Mouse (Mus musculus) stomach, embryonic 16.5 days (tissue): ENCODE measurements at regions not wholly inside any gene's neighbourhood (a gene's known extent, or its start where the extent isn't known, plus 50 kb on each side); places are given as distances from the start of the nearest gene placed in this dataset.

Source experiments
- ATAC-seq: fragments of 200-750 bp; cut with Nextera tagmentation; 2 replicates; pipeline ENCODE4 v1.8.0; 2017; ENCODE audit warnings: moderate number of reproducible peaks, moderate TSS enrichment; ENCODE audit not compliant: insufficient read depth, low FRiP score
- H3K27ac ChIP-seq: fragments of 300-500 bp; sonication (generic); 2 replicates; pipeline ENCODE4 v1.5.1; 2014; ENCODE audit warnings: low read length
- H3K27me3 ChIP-seq: fragments of 300-500 bp; sonication (generic); 2 replicates; pipeline ENCODE4 v1.6.1; 2014; ENCODE audit warnings: low read length, control low read depth, mixed read lengths; ENCODE audit not compliant: control insufficient read depth, insufficient read depth
- H3K36me3 ChIP-seq: fragments of 300-500 bp; sonication (generic); 2 replicates; pipeline ENCODE4 v1.6.1; 2014; ENCODE audit warnings: low read length; ENCODE audit not compliant: control insufficient read depth, insufficient read depth
- H3K4me1 ChIP-seq: fragments of 300-500 bp; sonication (generic); 2 replicates; pipeline ENCODE4 v1.6.1; 2014; ENCODE audit warnings: low read length, control low read depth, mixed read lengths; ENCODE audit not compliant: control insufficient read depth, insufficient read depth
- H3K4me2 ChIP-seq: fragments of 300-500 bp; sonication (generic); 2 replicates; pipeline ENCODE4 v1.6.1; 2014; ENCODE audit warnings: low read depth, low read length, mixed read lengths
- H3K4me3 ChIP-seq: fragments of 300-500 bp; sonication (generic); replicated peaks from 2 replicates; pipeline ENCODE4 v1.5.1; 2014; ENCODE audit warnings: mild to moderate bottlenecking, low read length
- H3K9ac ChIP-seq: fragments of 300-500 bp; sonication (generic); 2 replicates; pipeline ENCODE4 v1.6.1; 2014; ENCODE audit warnings: low read length
- H3K9me3 ChIP-seq: fragments of 300-500 bp; sonication (generic); replicated peaks from 2 replicates; pipeline ENCODE4 v1.6.1; 2016; ENCODE audit warnings: low read length, control low read depth; ENCODE audit not compliant: control insufficient read depth
- WGBS: fragments of 180-500 bp; shearing (Covaris S2); extraction: QIAGEN DNeasy Blood & Tissue Kit; methylation state at CpG from one replicate; pipeline ENCODE4 v1.1.7; 2014; 5-methylcytosine and 5-hydroxymethylcytosine counted together

- WGBS, result 45% methylated on average over 16 of the region's 16 CpGs
- no peak overlapping the region for H3K4me2 ChIP-seq
- H3K27me3 ChIP-seq, result no peaks in the 10 kb centered on the region
- no peak overlapping the region for H3K9ac ChIP-seq
- peak overlapping the region; percentile 44; the same call in 1 of the 2 replicates for H3K27ac ChIP-seq
- H3K4me1 ChIP-seq, result peaks cover 14% of the 10 kb centered on the region
- H3K36me3 ChIP-seq, result no peaks in the 10 kb centered on the region
- no peaks in the 10 kb centered on the region for H3K9me3 ChIP-seq
- no peak for ATAC-seq
- no peak overlapping the region for H3K4me3 ChIP-seq
Observed at GRCm38 (mm10) chr13:44282731-44283571, 446.3 kb upstream of the Jarid2 start.

DNA sequence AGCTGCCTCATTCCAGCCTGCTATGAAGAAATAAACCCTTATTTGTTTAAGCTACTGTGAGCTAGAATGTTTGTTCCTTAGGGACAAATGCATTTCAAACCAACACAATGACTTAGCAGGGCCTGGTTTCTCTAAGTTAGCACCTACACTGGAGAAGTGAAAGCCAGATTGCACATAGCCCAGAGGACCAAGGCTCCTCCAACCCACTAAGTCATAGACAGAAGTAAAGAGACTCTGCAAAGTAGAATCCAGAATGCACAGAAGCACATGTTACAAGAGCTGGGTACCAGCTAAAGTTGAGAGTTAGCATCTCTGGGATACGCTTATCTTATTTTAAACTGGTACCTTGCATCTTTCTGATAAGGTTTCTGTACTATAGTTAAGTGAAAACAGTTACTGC is 443.4 kb upstream of the Jarid2 start:
- no peak overlapping the region for H3K4me2 ChIP-seq
- peaks cover 10% of the 10 kb centered on the region for H3K4me1 ChIP-seq
- peaks cover 4% of the 10 kb centered on the region for H3K9me3 ChIP-seq
- H3K4me3 ChIP-seq, result no peak overlapping the region
- H3K36me3 ChIP-seq, result 0 out of 2 replicates have a peak, but pooled peaks cover 4% of the 10 kb centered on the region
- 97% methylated on average over 1 of the region's 1 CpGs for WGBS
- no peak for ATAC-seq
- H3K27ac ChIP-seq, result no peak overlapping the region
- H3K27me3 ChIP-seq, result no peaks in the 10 kb centered on the region
- no peak overlapping the region for H3K9ac ChIP-seq

GRCm38 (mm10) chr13:44290199-44290598 is 439.1 kb upstream of the Jarid2 start:
- ATAC-seq, result no peak
- peaks cover 4% of the 10 kb centered on the region for H3K9me3 ChIP-seq
- H3K4me1 ChIP-seq, result peaks cover 3% of the 10 kb centered on the region; the same call in 1 of the 2 replicates
- 0 out of 2 replicates have a peak, but pooled peaks cover 4% of the 10 kb centered on the region for H3K36me3 ChIP-seq
- 97% methylated on average over 2 of the region's 2 CpGs for WGBS
- H3K27ac ChIP-seq, result no peak overlapping the region
- no peak overlapping the region for H3K4me3 ChIP-seq
- H3K27me3 ChIP-seq, result no peaks in the 10 kb centered on the region
- no peak overlapping the region for H3K9ac ChIP-seq
- no peak overlapping the region for H3K4me2 ChIP-seq

DNA sequence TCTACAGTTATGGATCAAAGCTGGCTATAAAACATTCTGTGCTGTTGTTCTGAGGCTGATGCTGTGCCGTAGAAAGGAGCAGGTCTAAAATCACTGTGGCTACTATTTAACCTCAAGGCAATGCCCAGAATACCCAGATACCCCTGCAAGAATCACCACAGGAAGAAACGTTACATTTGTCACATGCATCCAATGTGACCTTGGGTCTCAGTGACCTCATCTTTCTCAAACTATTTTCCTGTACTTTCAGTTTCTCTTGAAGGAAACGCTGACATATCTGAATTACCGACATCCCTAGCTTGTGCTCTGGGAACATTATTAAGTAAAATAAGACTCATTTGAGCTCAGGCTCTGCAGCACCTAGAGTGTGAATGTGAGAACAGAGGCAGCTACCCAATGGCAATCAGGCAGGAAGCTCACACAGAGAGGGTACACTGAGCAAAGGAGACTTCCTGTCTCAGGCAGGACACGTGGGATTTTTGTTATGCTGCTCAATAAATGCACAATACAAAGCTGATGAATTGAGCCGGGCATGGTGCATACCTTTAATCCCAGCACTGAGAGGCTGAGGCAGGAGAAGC is 436.7 kb upstream of the Jarid2 start:
- H3K36me3 ChIP-seq, result 0 out of 2 replicates have a peak, but pooled peaks cover 4% of the 10 kb centered on the region
- no peak overlapping the region for H3K27ac ChIP-seq
- no peak overlapping the region for H3K4me2 ChIP-seq
- 66% methylated on average over 6 of the region's 6 CpGs for WGBS
- ATAC-seq, result no peak
- peaks cover 4% of the 10 kb centered on the region for H3K9me3 ChIP-seq
- no peak overlapping the region for H3K4me3 ChIP-seq
- H3K9ac ChIP-seq, result no peak overlapping the region
- H3K4me1 ChIP-seq, result no peaks in the 10 kb centered on the region; the same call in 1 of the 2 replicates
- no peaks in the 10 kb centered on the region for H3K27me3 ChIP-seq

- Histone ChIP-seq H3K27me3 (no peaks in the 10 kb centered on the region), H3K4me1 (no peaks in the 10 kb centered on the region; the same call in 1 of the 2 replicates), H3K9ac (no peak overlapping the region), H3K27ac (no peak overlapping the region), H3K9me3 (peaks cover 4% of the 10 kb centered on the region), H3K4me2 (no peak overlapping the region), H3K36me3 (0 out of 2 replicates have a peak, but pooled peaks cover 4% of the 10 kb centered on the region), H3K4me3 (no peak overlapping the region)
- 81% methylated on average over 15 of the region's 15 CpGs for WGBS
- no peak for ATAC-seq
Observed at GRCm38 (mm10) chr13:44293736-44294416, 435.4 kb upstream of the Jarid2 start.

DNA sequence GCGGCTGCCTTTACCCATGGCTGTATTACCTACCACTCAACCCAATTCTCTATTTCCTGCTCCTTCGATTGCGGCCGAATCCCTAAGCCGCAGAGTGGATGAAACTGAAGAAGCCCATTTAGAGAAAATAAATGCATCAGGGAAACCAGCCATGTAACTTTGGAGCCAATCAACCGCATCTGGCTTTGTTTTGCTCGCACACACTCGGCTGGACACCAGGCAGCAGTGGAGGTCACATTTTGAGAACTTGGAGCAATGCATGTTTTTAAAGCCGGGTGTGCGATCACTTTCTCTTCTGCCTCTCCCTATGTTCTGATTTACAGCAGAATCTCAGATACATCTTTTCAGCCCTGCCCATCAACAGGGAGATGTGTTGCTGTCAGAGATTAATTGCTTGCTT is 433.7 kb upstream of the Jarid2 start:
- Histone ChIP-seq H3K9ac (no peak overlapping the region), H3K9me3 (no peaks in the 10 kb centered on the region; the same call in 1 of the 2 replicates), H3K27me3 (no peaks in the 10 kb centered on the region), H3K4me3 (no peak overlapping the region), H3K4me1 (no peaks in the 10 kb centered on the region; the same call in 1 of the 2 replicates), H3K36me3 (no peaks in the 10 kb centered on the region), H3K27ac (no peak overlapping the region), H3K4me2 (no peak overlapping the region)
- WGBS, result 80% methylated on average over 10 of the region's 10 CpGs
- no peak for ATAC-seq

DNA sequence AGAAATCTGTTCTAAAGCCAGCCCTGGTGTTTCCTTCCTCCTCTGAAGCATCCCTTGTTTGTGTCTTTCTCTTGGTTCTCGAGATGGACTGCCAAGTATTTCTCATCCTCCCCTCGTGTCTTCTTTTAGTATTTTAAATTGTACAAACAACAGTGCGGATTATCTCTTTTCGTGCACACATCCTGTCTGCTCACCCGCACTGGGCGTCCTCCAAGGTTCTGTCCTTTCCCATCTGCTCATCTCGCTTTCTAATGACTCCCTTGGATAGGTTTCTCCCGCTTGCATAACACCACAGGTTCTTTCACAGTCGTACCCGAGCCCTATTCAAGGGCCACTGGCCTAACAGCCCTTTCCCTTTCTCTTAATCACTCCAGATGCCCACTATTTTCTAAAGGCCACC is 428.7 kb upstream of the Jarid2 start:
- no peak overlapping the region for H3K4me2 ChIP-seq
- 76% methylated on average over 10 of the region's 10 CpGs for WGBS
- no peaks in the 10 kb centered on the region for H3K27me3 ChIP-seq
- ATAC-seq, result no peak
- H3K9me3 ChIP-seq, result no peaks in the 10 kb centered on the region
- H3K4me3 ChIP-seq, result no peak overlapping the region
- H3K27ac ChIP-seq, result no peak overlapping the region
- H3K36me3 ChIP-seq, result no peaks in the 10 kb centered on the region
- no peak overlapping the region for H3K9ac ChIP-seq
- H3K4me1 ChIP-seq, result no peaks in the 10 kb centered on the region; the same call in 1 of the 2 replicates

DNA sequence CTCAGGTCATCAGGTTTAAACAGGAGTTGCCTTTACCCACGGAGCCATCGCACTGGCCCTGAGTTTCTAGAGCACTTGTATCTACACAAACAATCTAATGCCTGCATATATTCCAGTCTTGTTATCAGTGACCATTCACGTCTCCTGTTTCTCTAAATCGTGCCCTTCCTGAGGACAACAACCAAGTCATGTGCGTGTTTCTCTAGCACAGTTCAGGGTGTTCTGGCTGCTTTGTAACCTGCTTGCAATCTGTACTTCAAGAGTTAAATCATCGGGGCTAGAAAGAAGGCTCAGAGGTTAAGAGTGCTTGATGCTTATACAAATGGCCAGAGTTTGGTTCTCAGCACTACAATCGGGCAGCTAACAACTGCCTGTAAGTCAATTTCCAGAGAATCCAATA is 428.1 kb upstream of the Jarid2 start:
- ATAC-seq, result no peak
- WGBS, result 80% methylated on average over 7 of the region's 7 CpGs
- Histone ChIP-seq H3K9me3 (no peaks in the 10 kb centered on the region), H3K4me3 (no peak overlapping the region), H3K9ac (no peak overlapping the region), H3K36me3 (no peaks in the 10 kb centered on the region), H3K27ac (no peak overlapping the region), H3K4me2 (no peak overlapping the region), H3K4me1 (no peaks in the 10 kb centered on the region), H3K27me3 (no peaks in the 10 kb centered on the region)

DNA sequence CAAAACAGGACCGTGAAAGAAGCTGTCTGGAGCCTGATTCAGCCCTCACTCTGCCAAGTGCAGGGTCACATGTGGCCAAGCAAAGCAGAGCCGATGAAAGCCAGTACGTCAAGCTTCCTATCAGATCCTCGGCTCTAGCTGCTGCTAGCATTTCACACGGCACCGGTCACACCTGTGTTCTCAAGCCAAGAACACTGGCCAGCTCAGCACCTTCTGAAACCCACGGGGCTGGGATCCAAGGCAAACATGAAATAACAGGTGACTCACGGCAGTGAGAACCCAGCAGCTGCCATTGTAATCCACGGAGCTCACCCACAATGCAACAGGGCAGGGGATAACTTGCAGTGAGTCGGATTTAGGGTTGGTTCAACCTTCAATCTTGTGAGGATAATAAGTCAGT is 427.3 kb upstream of the Jarid2 start:
- Histone ChIP-seq H3K36me3 (no peaks in the 10 kb centered on the region), H3K4me2 (no peak overlapping the region), H3K27ac (no peak overlapping the region), H3K9ac (no peak overlapping the region), H3K4me1 (no peaks in the 10 kb centered on the region), H3K27me3 (no peaks in the 10 kb centered on the region), H3K4me3 (no peak overlapping the region), H3K9me3 (no peaks in the 10 kb centered on the region)
- 47% methylated on average over 10 of the region's 10 CpGs for WGBS
- peak; percentile 91; the same call in 1 of the 2 replicates for ATAC-seq
